In genomic region chr6:113660492-113661352, GRCm38 (mm10) we compare ENCODE assay signal across 11 mouse cellular contexts. TPM values are rescaled to one million over a fixed set of nuclear protein-coding genes. Genes with fewer than 3 reads are reported as not detected.
A peak's percentile ranks its signal among the peaks of the same experiment; 100 is the strongest.
DNase-seq lines count a peak whose midpoint lies in the region; ATAC-seq and TF ChIP-seq lines count a peak whose summit lies in the region.
"Had no signal": no experiment of that assay in that cellular context is flagged by ENCODE, and none has a peak within 500 bp of the region (broad histone marks: within the 10 kb centered on the region; RNA-seq: fewer than 3 reads in every experiment).

No protein-coding gene starts in this region.

- H3K27ac ChIP-seq in layer of hippocampus, adult 2 months, result peak overlapping the region; percentile 76
- peak overlapping the region; percentile 50; the same call in 1 of the 2 replicates for H3K27ac ChIP-seq in intestine, postnatal 0 days (ENCODE audit: low read depth, low read length)
- H3K27ac ChIP-seq: lung, embryonic 15.5 days had no signal

- ATAC-seq in Patski, result peak; percentile 20
- no peak for ATAC-seq in intestine, postnatal 0 days

- 57% methylated on average over 14 of the region's 14 CpGs for WGBS in intestine, postnatal 0 days

- in situ Hi-C loops in Patski (cut with MboI; ENCODE audit: low pct_unique_long_range_greater_than_20kb), result no loop called here

- no peak overlapping the region for H3K4me3 ChIP-seq in layer of hippocampus, adult 2 months
- no peak overlapping the region for H3K4me3 ChIP-seq in intestine, postnatal 0 days (ENCODE audit: low read depth, low read length)
- H3K4me3 ChIP-seq: lung, embryonic 15.5 days had no signal

- no peaks in the 10 kb centered on the region for H3K9me3 ChIP-seq in intestine, postnatal 0 days (ENCODE audit: control insufficient read depth)
- H3K9me3 ChIP-seq: lung, embryonic 15.5 days had no signal

- no peak for TF ChIP-seq CTCF in layer of hippocampus, adult 2 months (conservative IDR thresholded peaks at IDR 0.05)
- TF ChIP-seq CTCF in Patski (IDR thresholded peaks at IDR 0.05), result no peak
- TF ChIP-seq CTCF in intestine, postnatal 0 days (IDR thresholded peaks at IDR 0.05; ENCODE audit: low read depth), result no peak

- no peak overlapping the region for H3K9ac ChIP-seq in intestine, postnatal 0 days (ENCODE audit: low read depth, low read length)
- H3K9ac ChIP-seq: lung, embryonic 15.5 days had no signal

- CTCF ChIA-PET in Patski (lab: Charles Lee), result interaction anchor here (1.1 to 4.9 kb wide), 5 partner anchors 10 to 26 kb away, joined by 3 to 29 read pairs (median 7); partner anchors contain the start of gene Irak2

- no peak for DNase-seq in layer of hippocampus, adult 2 months (ENCODE audit: low spot score in 2 of 2)
- DNase-seq in layer of hippocampus, adult 8-10 months (ENCODE audit: low spot score in 2 of 2), result no peak
- no peak for DNase-seq in Patski (ENCODE audit: low read depth, low spot score)
- peak; percentile 19 for DNase-seq in spleen, adult 12 weeks (ENCODE audit: low spot score)
- DNase-seq in right cerebral cortex, adult 18-20 months, result no peak
- no peak for DNase-seq in layer of hippocampus, adult 18-20 months (ENCODE audit: low spot score in 2 of 2)
- no peak for DNase-seq in layer of hippocampus, adult 9-11 months
- DNase-seq: cerebellum, adult 9-10 months had no signal

- POLR2A ChIA-PET in Patski (lab: Charles Lee), result no interaction called here

- H3K27me3 ChIP-seq in Patski, result no peaks in the 10 kb centered on the region
- H3K27me3 ChIP-seq in intestine, postnatal 0 days (replicated peaks; ENCODE audit: control insufficient read depth, insufficient read depth, low read length), result no peaks in the 10 kb centered on the region
- H3K27me3 ChIP-seq: lung, embryonic 15.5 days had no signal

- H3K4me1 ChIP-seq in intestine, postnatal 0 days (replicated peaks; ENCODE audit: control insufficient read depth, insufficient read depth, low read length), result peaks cover 19% of the 10 kb centered on the region; the same call in 1 of the 2 replicates

- H3K4me2 ChIP-seq in intestine, postnatal 0 days (replicated peaks; ENCODE audit: low read depth), result no peak overlapping the region
- H3K4me2 ChIP-seq: lung, embryonic 15.5 days had no signal

- peaks cover 7% of the 10 kb centered on the region; the same call in 1 of the 2 replicates for H3K36me3 ChIP-seq in intestine, postnatal 0 days (ENCODE audit: control insufficient read depth, insufficient read depth)
- H3K36me3 ChIP-seq: lung, embryonic 15.5 days had no signal

RNA-seq across cellular contexts. Expression of gene Irak2, which starts 22.5 kb away (rescaled TPM):
- 10 to 100 TPM; 16.6 to 18.8 TPM for total RNA-seq in layer of hippocampus, adult 2 months (2021)
- 10 to 100 TPM; 19.3 to 25.0 (median 21.7) TPM for total RNA-seq in layer of hippocampus, adult 8-10 months (2022)
- 34.6 TPM for polyA plus RNA-seq in Patski (2021)
- 21.2 and 26.1 TPM in 2 replicates for polyA plus RNA-seq in intestine, postnatal 0 days (2015; fragmentation: Nextera tagmentation; extraction: Ambion mirVana)
- total RNA-seq in layer of hippocampus, adult 18-20 months (2021), result 10 to 100 TPM; 21.1 to 27.2 TPM

RNA-seq across cellular contexts. Expression of gene Tatdn2, which starts 36.1 kb away (rescaled TPM):
- total RNA-seq in layer of hippocampus, adult 2 months (2021), result 10 to 100 TPM; 60.4 to 67.8 TPM
- 10 to 100 TPM; 63.5 to 73.0 (median 68.1) TPM for total RNA-seq in layer of hippocampus, adult 8-10 months (2022)
- polyA plus RNA-seq in Patski (2021), result 56.3 TPM
- polyA plus RNA-seq in intestine, postnatal 0 days (2015; fragmentation: Nextera tagmentation; extraction: Ambion mirVana), result 1.1 and 1.5 TPM in 2 replicates
- 10 to 100 TPM; 54.4 to 60.9 TPM for total RNA-seq in layer of hippocampus, adult 18-20 months (2021)

RNA-seq across cellular contexts. Expression of gene Vhl, which starts 37.0 kb away (rescaled TPM):
- total RNA-seq in layer of hippocampus, adult 2 months (2021), result 10 to 100 TPM; 44.3 to 44.9 TPM
- total RNA-seq in layer of hippocampus, adult 8-10 months (2022), result 10 to 100 TPM; 41.0 to 50.5 (median 47.0) TPM
- polyA plus RNA-seq in Patski (2021), result 29.5 TPM
- 18.4 and 20.6 TPM in 2 replicates for polyA plus RNA-seq in intestine, postnatal 0 days (2015; fragmentation: Nextera tagmentation; extraction: Ambion mirVana)
- total RNA-seq in layer of hippocampus, adult 18-20 months (2021), result 10 to 100 TPM; 44.3 to 48.5 TPM

RNA-seq across cellular contexts. Expression of gene Brk1, which starts 56.1 kb away (rescaled TPM):
- 100 to 1,000 TPM; 211 to 234 TPM for total RNA-seq in layer of hippocampus, adult 2 months (2021)
- 100 to 1,000 TPM; 207 to 213 (median 208) TPM for total RNA-seq in layer of hippocampus, adult 8-10 months (2022)
- 167 TPM for polyA plus RNA-seq in Patski (2021)
- polyA plus RNA-seq in intestine, postnatal 0 days (2015; fragmentation: Nextera tagmentation; extraction: Ambion mirVana), result 185 and 187 TPM in 2 replicates
- 100 to 1,000 TPM; 221 to 222 TPM for total RNA-seq in layer of hippocampus, adult 18-20 months (2021)

RNA-seq across cellular contexts. Expression of gene Ghrl, which starts 59.0 kb away (rescaled TPM):
- not detected for total RNA-seq in layer of hippocampus, adult 2 months (2021)
- total RNA-seq in layer of hippocampus, adult 8-10 months (2022), result not detected
- polyA plus RNA-seq in Patski (2021), result 1.5 TPM
- polyA plus RNA-seq in intestine, postnatal 0 days (2015; fragmentation: Nextera tagmentation; extraction: Ambion mirVana), result 139 and 148 TPM in 2 replicates
- not detected for total RNA-seq in layer of hippocampus, adult 18-20 months (2021)
- polyA plus RNA-seq: gonadal fat pad, adult 2 months; lung, embryonic 15.5 days had no signal
